Mouse (Mus musculus) layer of hippocampus, adult 9-11 months (tissue): ENCODE data around the gene Igsf8.

ENCODE experiments used
- DNase-seq: peaks from one replicate; pipeline ENCODE4 v3.0.0; 2022

Igsf8 gene

GRCm38 (mm10) chr1:172325680-172326535 lies 64.5 kb downstream of the Igsf8 start:
- no peak for DNase-seq

GRCm38 (mm10) chr1:172326684-172327083 lies 65.2 kb downstream of the Igsf8 start:
- no peak for DNase-seq

GRCm38 (mm10) chr1:172327206-172328001 lies 66.0 kb downstream of the Igsf8 start:
- DNase-seq: peak; percentile 84

- DNase-seq: no peak
Measured at GRCm38 (mm10) chr1:172328041-172328440, 66.6 kb downstream of the Igsf8 start.

- DNase-seq: no peak
Measured at GRCm38 (mm10) chr1:172328461-172328860, 67.0 kb downstream of the Igsf8 start.

GRCm38 (mm10) chr1:172329131-172329530 lies 67.7 kb downstream of the Igsf8 start, which contains the start of gene Kcnj9:
Gene Kcnj9, minus strand, starts transcription at chr1:172329318.
- DNase-seq: peak; percentile 91

GRCm38 (mm10) chr1:172329616-172330015 lies 68.2 kb downstream of the Igsf8 start:
- DNase-seq: no peak

GRCm38 (mm10) chr1:172331422-172331947 lies 70.0 kb downstream of the Igsf8 start:
- DNase-seq: no peak

GRCm38 (mm10) chr1:172332925-172333324 lies 71.5 kb downstream of the Igsf8 start:
- DNase-seq: no peak

GRCm38 (mm10) chr1:172333512-172333911 lies 72.1 kb downstream of the Igsf8 start:
- no peak for DNase-seq

GRCm38 (mm10) chr1:172335804-172336203 lies 74.4 kb downstream of the Igsf8 start:
- DNase-seq: no peak

- DNase-seq: no peak
Measured at GRCm38 (mm10) chr1:172337411-172338185, 76.2 kb downstream of the Igsf8 start.

GRCm38 (mm10) chr1:172340729-172341321 lies 79.4 kb downstream of the Igsf8 start, which contains the start of gene Kcnj10:
Gene Kcnj10, plus strand, starts transcription at chr1:172341210.
- peak; percentile 90 for DNase-seq

GRCm38 (mm10) chr1:172341386-172341785 lies 79.9 kb downstream of the Igsf8 start:
- no peak for DNase-seq

GRCm38 (mm10) chr1:172342729-172343128 lies 81.3 kb downstream of the Igsf8 start:
- DNase-seq: peak; percentile 92

- DNase-seq: no peak
Measured at GRCm38 (mm10) chr1:172343914-172344313, 82.5 kb downstream of the Igsf8 start.

GRCm38 (mm10) chr1:172344820-172345219 lies 83.4 kb downstream of the Igsf8 start:
- no peak for DNase-seq

- no peak for DNase-seq
Measured at GRCm38 (mm10) chr1:172346707-172347106, 85.3 kb downstream of the Igsf8 start.

GRCm38 (mm10) chr1:172347382-172347781 lies 85.9 kb downstream of the Igsf8 start:
- no peak for DNase-seq

- no peak for DNase-seq
Measured at GRCm38 (mm10) chr1:172349504-172349903, 88.1 kb downstream of the Igsf8 start.

GRCm38 (mm10) chr1:172349916-172350812 lies 88.7 kb downstream of the Igsf8 start:
- DNase-seq: peak; percentile 94
